Mouse (Mus musculus) right cerebral cortex, adult 18-20 months (tissue): ENCODE results near the gene A930017K11Rik.

Source experiments
- DNase-seq: peaks from one replicate; pipeline ENCODE4 v3.0.0; 2022; ENCODE audit warnings: mixed read lengths

The A930017K11Rik gene

GRCm38 (mm10) chr17:25922120-25922519, 30.2 kb downstream of the A930017K11Rik start:
- DNase-seq = no peak

DNA sequence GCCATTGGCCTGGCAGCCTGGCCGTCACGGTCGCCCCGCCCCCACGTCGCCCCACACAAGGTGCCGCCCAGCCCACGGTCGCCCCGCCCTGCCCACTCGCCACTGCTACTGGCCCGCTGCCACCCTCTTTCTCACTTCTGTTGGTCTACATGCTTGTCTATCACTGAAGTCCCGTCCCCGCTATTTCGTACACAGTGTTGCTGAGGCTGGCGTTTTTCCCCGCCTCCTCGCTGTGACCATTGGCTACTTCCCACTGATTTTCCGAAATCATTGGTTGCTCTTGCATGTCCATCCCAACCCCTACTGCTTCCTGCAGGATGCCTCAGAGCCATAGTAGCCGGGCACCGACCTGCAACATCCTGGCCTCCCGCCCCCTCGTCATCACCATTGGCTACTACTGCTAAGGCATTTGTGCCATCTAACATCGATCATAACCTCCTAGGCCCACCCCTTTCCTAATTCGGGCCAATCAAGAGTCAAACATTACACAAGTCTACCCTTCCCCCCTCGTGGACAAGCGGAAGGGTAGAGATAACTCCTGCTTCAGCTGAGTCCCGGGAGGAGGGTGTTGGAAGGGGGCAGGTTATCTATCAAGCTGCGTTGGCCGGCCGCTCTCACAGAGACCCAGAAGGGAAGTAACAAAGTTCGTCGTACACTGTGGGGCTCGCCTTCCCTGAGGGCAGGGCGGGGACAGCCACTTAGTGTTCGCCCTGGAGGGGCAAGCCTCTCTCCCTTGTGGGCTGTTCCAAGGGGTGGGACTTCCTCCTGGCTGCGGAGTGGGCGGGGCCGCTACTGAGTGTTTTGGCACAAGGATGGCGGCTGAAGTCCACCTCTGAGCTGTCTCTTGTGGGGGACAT, 32.4 kb downstream of the A930017K11Rik start:
- DNase-seq = peak; percentile 100

DNA sequence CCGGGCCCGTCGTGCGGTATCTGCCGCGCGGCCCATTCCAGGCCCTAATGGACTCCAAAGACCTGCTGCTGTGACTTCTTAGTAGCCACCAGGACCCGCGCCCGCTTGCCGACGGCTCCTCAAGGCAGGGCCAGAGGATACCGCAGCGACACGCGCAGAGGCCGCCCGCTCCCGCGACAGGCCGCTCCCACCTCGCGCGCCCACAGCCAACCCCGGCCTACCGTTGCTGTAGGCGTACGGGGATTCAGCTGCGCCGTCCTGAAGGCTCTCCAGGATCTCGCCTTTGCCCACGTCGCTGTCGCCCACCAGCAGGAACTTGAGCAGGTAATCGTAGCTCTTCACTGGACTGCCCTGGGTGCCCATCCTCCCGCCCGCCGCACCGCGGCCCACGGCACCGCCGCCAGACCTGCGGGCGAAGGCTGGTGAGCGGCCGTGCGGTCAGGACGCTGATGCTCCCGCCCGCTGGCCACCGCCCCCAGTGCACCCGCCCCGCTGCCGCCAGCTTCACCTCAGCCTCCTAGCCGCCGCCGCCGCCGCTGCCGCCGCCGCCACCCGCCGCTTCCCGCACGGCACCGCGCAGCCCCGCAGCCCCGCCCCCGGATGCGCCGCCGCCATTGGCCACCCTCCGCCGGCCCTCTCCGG, 33.1 kb downstream of the A930017K11Rik start, which contains the start of gene Rab40c:
Gene Rab40c (minus strand): TSS at position 584 of the 642 bp plus-strand sequence.
- peak; percentile 62 for DNase-seq

GRCm38 (mm10) chr17:25918037-25918750, 34.2 kb downstream of the A930017K11Rik start:
- DNase-seq = no peak

- DNase-seq = no peak
Measured at GRCm38 (mm10) chr17:25916931-25917647, 35.3 kb downstream of the A930017K11Rik start.

- DNase-seq = no peak
Measured at GRCm38 (mm10) chr17:25914295-25914694, 38.1 kb downstream of the A930017K11Rik start.

DNA sequence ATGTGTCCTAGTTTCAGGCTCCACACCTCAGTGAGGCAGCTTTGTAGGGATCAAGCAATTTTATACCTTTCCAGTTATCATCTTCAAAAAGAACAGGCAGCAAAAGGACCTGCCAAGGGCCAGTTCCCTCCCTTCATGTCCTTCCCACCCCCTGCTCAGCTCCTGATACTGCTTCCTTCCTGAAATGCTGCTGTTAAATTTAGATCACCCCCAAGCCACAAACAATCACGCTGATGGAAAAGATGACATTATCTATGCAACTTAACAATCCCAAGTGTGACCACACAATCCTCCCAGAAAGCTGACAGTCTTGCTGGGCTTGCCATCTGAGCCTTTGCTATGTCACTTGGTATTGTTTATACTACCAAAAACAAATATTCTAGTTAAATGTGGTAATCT, 38.5 kb downstream of the A930017K11Rik start:
- DNase-seq = no peak

- peak; percentile 89 for DNase-seq
Measured at GRCm38 (mm10) chr17:25913186-25913876, 39.0 kb downstream of the A930017K11Rik start.

- no peak for DNase-seq
Measured at GRCm38 (mm10) chr17:25911816-25912215, 40.5 kb downstream of the A930017K11Rik start.

DNA sequence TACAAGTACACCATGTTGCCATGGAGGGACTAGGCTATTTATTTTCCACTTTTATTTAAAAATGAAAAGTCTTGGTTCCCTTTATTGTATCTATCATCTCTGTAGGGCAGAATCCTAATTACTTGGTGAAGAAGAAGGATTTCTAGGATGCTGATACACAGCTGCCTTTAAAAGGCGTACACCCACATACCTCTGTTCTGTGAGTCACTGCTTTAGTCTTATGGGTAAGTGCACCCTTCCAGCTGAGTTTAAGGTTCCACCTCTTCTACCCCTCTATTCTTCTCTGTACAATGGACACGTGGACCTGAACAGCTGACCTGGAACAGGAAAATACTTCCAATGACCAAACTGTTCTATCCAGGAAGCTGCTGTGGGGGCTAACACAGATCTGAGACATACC, 44.7 kb downstream of the A930017K11Rik start:
- no peak for DNase-seq

- no peak for DNase-seq
Measured at GRCm38 (mm10) chr17:25903061-25903460, 49.3 kb downstream of the A930017K11Rik start.

DNA sequence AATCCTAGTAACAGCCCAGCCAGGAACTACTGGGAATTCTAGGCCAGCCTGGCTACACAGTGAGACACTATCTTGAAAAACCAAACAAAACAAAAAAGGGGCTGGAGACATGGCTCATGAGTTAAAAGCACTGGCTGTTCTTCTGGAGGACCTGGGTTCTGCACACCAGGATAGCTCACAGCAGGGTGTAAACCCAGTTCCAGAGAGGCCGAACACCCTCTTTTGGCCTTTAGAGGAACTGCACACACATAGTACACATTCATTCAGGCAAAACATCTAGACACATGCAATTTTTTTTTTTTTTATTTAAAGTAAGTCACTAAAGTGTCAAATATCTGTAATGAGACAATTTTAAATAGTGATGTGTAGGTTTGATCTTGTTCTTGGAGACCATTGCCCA, 52.2 kb downstream of the A930017K11Rik start:
- no peak for DNase-seq
